In the genomic region with DNA sequence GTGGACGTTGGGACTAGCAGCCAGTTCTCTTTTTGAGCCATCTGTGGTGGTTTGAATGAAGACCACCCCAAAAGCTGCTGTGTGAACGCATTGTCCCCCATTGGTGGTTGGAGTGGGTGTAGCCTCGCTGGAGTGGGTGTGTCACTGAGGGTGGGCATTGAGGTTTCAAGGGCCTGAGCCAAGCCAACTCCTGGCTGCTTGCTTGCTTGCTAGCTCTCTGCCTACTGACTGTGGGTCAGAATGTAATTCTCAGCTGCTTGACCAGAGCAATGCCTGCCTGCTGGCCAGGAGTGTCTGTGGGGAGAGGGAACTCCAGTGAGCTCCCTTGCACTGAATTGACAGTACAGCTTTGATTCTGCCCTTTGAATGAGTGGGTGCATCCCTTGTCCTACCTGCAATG, we compare ENCODE assay signal across 23 mouse cellular contexts. TPM values are rescaled to one million over a fixed set of nuclear protein-coding genes. Genes with fewer than 3 reads are reported as not detected.
"Had no signal": no experiment of that assay in that cellular context is flagged by ENCODE, and none has a peak within 500 bp of the region (broad histone marks: within the 10 kb centered on the region; RNA-seq: fewer than 3 reads in every experiment).

No protein-coding gene starts in this region.

- H3K4me3 ChIP-seq: lung, embryonic 15.5 days; megakaryocyte, embryonic 14.5 days; midbrain, embryonic 13.5 days; midbrain, embryonic 15.5 days; neural tube, embryonic 12.5 days; stomach, embryonic 15.5 days had no signal

- H3K4me1 ChIP-seq: midbrain, embryonic 15.5 days had no signal

- H3K36me3 ChIP-seq: lung, embryonic 15.5 days; midbrain, embryonic 13.5 days; midbrain, embryonic 15.5 days; neural tube, embryonic 12.5 days; stomach, embryonic 15.5 days had no signal

- H3K4me2 ChIP-seq: lung, embryonic 15.5 days; midbrain, embryonic 11.5 days; midbrain, embryonic 13.5 days; midbrain, embryonic 15.5 days; neural tube, embryonic 12.5 days; stomach, embryonic 15.5 days had no signal

- H3K27ac ChIP-seq: lung, embryonic 15.5 days; macrophage; midbrain, embryonic 13.5 days; midbrain, embryonic 15.5 days; neural tube, embryonic 12.5 days; stomach, embryonic 15.5 days; stomach, postnatal 0 days had no signal

- H3K9ac ChIP-seq: lung, embryonic 15.5 days; midbrain, embryonic 13.5 days; midbrain, embryonic 15.5 days; neural tube, embryonic 12.5 days; stomach, embryonic 15.5 days had no signal

- DNase-seq: lung, adult 2 months; lung, postnatal 14 days; lung, postnatal 36 days; right cerebral cortex, postnatal 14 days; thymus, adult 2 months; thymus, postnatal 25 days; thymus, postnatal 4 days had no signal

- H3K9me3 ChIP-seq: lung, embryonic 15.5 days; midbrain, embryonic 13.5 days; midbrain, embryonic 15.5 days; neural tube, embryonic 12.5 days; stomach, embryonic 15.5 days had no signal

- H3K27me3 ChIP-seq: lung, embryonic 15.5 days; midbrain, embryonic 13.5 days; midbrain, embryonic 15.5 days; neural tube, embryonic 12.5 days; stomach, embryonic 15.5 days had no signal

- ATAC-seq: lung, postnatal 0 days; midbrain, embryonic 13.5 days; midbrain, embryonic 15.5 days had no signal

RNA-seq across cellular contexts. Expression of a gene that starts 23.7 kb away (rescaled TPM):
- polyA plus RNA-seq: liver, embryonic 16.5 days; lung, adult 2 months; lung, embryonic 15.5 days; lung, postnatal 0 days; macrophage; midbrain, embryonic 11.5 days; midbrain, embryonic 13.5 days; midbrain, embryonic 15.5 days; midbrain, postnatal 0 days; neural tube, embryonic 12.5 days; neural tube, embryonic 14.5 days; stomach, embryonic 15.5 days; stomach, postnatal 0 days; thymus, adult 2 months; urinary bladder, adult 2 months had no signal

RNA-seq across cellular contexts. Expression of a gene that starts 28.7 kb away (rescaled TPM):
- polyA plus RNA-seq: lung, adult 2 months; lung, embryonic 15.5 days; lung, postnatal 0 days; macrophage; spleen, adult 2 months; testis, adult 2 months; thymus, adult 2 months had no signal
